Mouse (Mus musculus) CH12.LX (cell line): ENCODE data around the gene Mrpl38. TPM values are rescaled to one million over a fixed set of nuclear protein-coding genes. Genes with fewer than 3 reads are reported as not detected.

Source experiments
- DNase-seq: peaks from one replicate; pipeline ENCODE4 v3.0.0-alpha.2; 2013; ENCODE audit errors: extremely low read depth
- H3K27ac ChIP-seq: 2 replicates; pipeline ENCODE4 v1.5.1; 2012; ENCODE audit warnings: low read depth, mild to moderate bottlenecking, control low read depth, moderate library complexity; ENCODE audit not compliant: insufficient read depth
- H3K27me3 ChIP-seq: replicated peaks from 2 replicates; pipeline ENCODE3; 2012; ENCODE audit warnings: inconsistent platforms
- H3K36me3 ChIP-seq, 2 experiments: replicated peaks in 1 of 2; 2 replicates each; pipeline versions ENCODE3 to v1.6.1; 2012; ENCODE audit warnings: inconsistent platforms in 1 of 2, low read length in 1 of 2, mild to moderate bottlenecking in 1 of 2, mixed read lengths in 1 of 2, moderate library complexity in 1 of 2; ENCODE audit not compliant: control insufficient read depth in 1 of 2, insufficient read depth in 1 of 2
- H3K4me1 ChIP-seq, 2 experiments: 2 replicates each; pipeline ENCODE4 v1.6.1; 2012; ENCODE audit warnings: inconsistent platforms in 1 of 2, moderate library complexity in 1 of 2; ENCODE audit not compliant: insufficient read depth in 2 of 2, control insufficient read depth in 1 of 2
- H3K4me2 ChIP-seq: 2 replicates; pipeline ENCODE4 v1.6.1; 2012; ENCODE audit warnings: low read depth, mild to moderate bottlenecking, control low read depth; ENCODE audit not compliant: poor library complexity, insufficient read depth, severe bottlenecking
- H3K4me3 ChIP-seq, 3 experiments: fragments of 150-350 bp in 1 of 3; sonication (generic) in 1 of 3; replicated peaks in 1 of 3; 2 replicates each; pipeline versions ENCODE3 to v1.5.1; 2011 to 2012; ENCODE audit warnings: low read depth in 2 of 3, low read length in 2 of 3, mild to moderate bottlenecking in 2 of 3, moderate library complexity in 2 of 3, control low read depth in 1 of 3, improper control_type of control experiment in 1 of 3, inconsistent platforms in 1 of 3, mixed read lengths in 1 of 3; ENCODE audit not compliant: poor library complexity in 1 of 3
- H3K79me2 ChIP-seq: replicated peaks from 2 replicates; pipeline ENCODE4 v1.6.1; 2012; ENCODE audit warnings: mild to moderate bottlenecking, moderate library complexity; ENCODE audit not compliant: control insufficient read depth, poor library complexity, insufficient read depth, severe bottlenecking; ENCODE audit errors: extremely low read depth
- H3K9ac ChIP-seq: 2 replicates; pipeline ENCODE4 v1.6.1; 2012; ENCODE audit warnings: low read depth, mild to moderate bottlenecking, control low read depth, moderate library complexity; ENCODE audit not compliant: insufficient read depth
- H3K9me3 ChIP-seq: replicated peaks from 2 replicates; pipeline ENCODE3; 2012; ENCODE audit warnings: low read length, inconsistent platforms, mixed read lengths
- BHLHE40 ChIP-seq: IDR thresholded peaks from 2 replicates; pipeline ENCODE4 v1.6.1; 2011; ENCODE audit warnings: mild to moderate bottlenecking, low read depth, low read length, improper control_type of control experiment
- CHD2 ChIP-seq: IDR thresholded peaks from 2 replicates; pipeline ENCODE4 v1.6.1; 2011; ENCODE audit warnings: low read length, improper control_type of control experiment
- CTCF ChIP-seq, 2 experiments: IDR thresholded peaks in 1 of 2; conservative IDR thresholded peaks in 1 of 2; 2 replicates each; pipeline ENCODE4 v1.5.1; 2011 to 2012; ENCODE audit warnings: low read depth in 2 of 2, low read length in 2 of 2, improper control_type of control experiment in 1 of 2, inconsistent platforms in 1 of 2, mild to moderate bottlenecking in 1 of 2, moderate library complexity in 1 of 2
- ELF1 ChIP-seq: IDR thresholded peaks from 2 replicates; pipeline ENCODE4 v1.6.1; 2014; ENCODE audit warnings: low read depth, mild to moderate bottlenecking, inconsistent platforms, low read length, improper control_type of control experiment
- EP300 ChIP-seq: IDR thresholded peaks from 2 replicates; pipeline ENCODE4 v1.6.1; 2011; ENCODE audit warnings: low read length, improper control_type of control experiment
- ETS1 ChIP-seq: conservative IDR thresholded peaks from 2 replicates; pipeline ENCODE4 v1.6.1; 2012; ENCODE audit warnings: low read depth, mild to moderate bottlenecking, inconsistent platforms, low read length, improper control_type of control experiment, moderate library complexity
- GABPA ChIP-seq: IDR thresholded peaks from 2 replicates; pipeline ENCODE4 v1.6.1; 2012; ENCODE audit warnings: low read depth, low read length, improper control_type of control experiment, inconsistent platforms; ENCODE audit not compliant: insufficient replicate concordance
- HCFC1 ChIP-seq: IDR thresholded peaks from 2 replicates; pipeline ENCODE4 v1.6.1; 2012; ENCODE audit warnings: low read depth, mild to moderate bottlenecking, inconsistent platforms, low read length, improper control_type of control experiment
- IRF4 ChIP-seq: IDR thresholded peaks from 2 replicates; pipeline ENCODE4 v1.6.1; 2014; ENCODE audit warnings: low read depth, mild to moderate bottlenecking, inconsistent platforms, low read length, improper control_type of control experiment
- JUN ChIP-seq: IDR thresholded peaks from 2 replicates; pipeline ENCODE4 v1.6.1; 2011; ENCODE audit warnings: low read depth, mild to moderate bottlenecking, low read length, improper control_type of control experiment, moderate library complexity; ENCODE audit not compliant: insufficient read depth
- KAT2A ChIP-seq: IDR thresholded peaks from 2 replicates; pipeline ENCODE4 v1.6.1; 2012; ENCODE audit warnings: low read length, improper control_type of control experiment, inconsistent platforms; ENCODE audit not compliant: insufficient replicate concordance
- MAFK ChIP-seq: IDR thresholded peaks from 2 replicates; pipeline ENCODE4 v1.6.1; 2011; ENCODE audit warnings: low read length, improper control_type of control experiment; ENCODE audit not compliant: insufficient replicate concordance
- MAX ChIP-seq: IDR thresholded peaks from 2 replicates; pipeline ENCODE4 v1.6.1; 2011; ENCODE audit warnings: low read length, improper control_type of control experiment
- MEF2A ChIP-seq: IDR thresholded peaks from 2 replicates; pipeline ENCODE4 v1.6.1; 2014; ENCODE audit warnings: low read depth, mild to moderate bottlenecking, inconsistent platforms, low read length, improper control_type of control experiment, borderline replicate concordance
- NELFE ChIP-seq: IDR thresholded peaks from 2 replicates; pipeline ENCODE4 v1.6.1; 2011; ENCODE audit warnings: low read depth, low read length, improper control_type of control experiment
- POLR2A ChIP-seq: IDR thresholded peaks from 2 replicates; pipeline ENCODE4 v1.6.1; 2011; ENCODE audit warnings: low read depth, mild to moderate bottlenecking, improper control_type of control experiment, low read length
- POLR2AphosphoS2 ChIP-seq: IDR thresholded peaks from 2 replicates; pipeline ENCODE4 v1.6.1; 2011; ENCODE audit warnings: low read depth, low read length, improper control_type of control experiment
- RAD21 ChIP-seq: IDR thresholded peaks from 2 replicates; pipeline ENCODE4 v1.6.1; 2011; ENCODE audit warnings: low read depth, mild to moderate bottlenecking, low read length, improper control_type of control experiment, moderate library complexity
- SIN3A ChIP-seq: IDR thresholded peaks from 2 replicates; pipeline ENCODE4 v1.6.1; 2012; ENCODE audit warnings: low read length, improper control_type of control experiment, inconsistent platforms
- SMC3 ChIP-seq: IDR thresholded peaks from 2 replicates; pipeline ENCODE4 v1.6.1; 2011; ENCODE audit warnings: low read depth, low read length, improper control_type of control experiment
- USF1 ChIP-seq: IDR thresholded peaks from 2 replicates; pipeline ENCODE4 v1.6.1; 2014; ENCODE audit warnings: low read depth, mild to moderate bottlenecking, inconsistent platforms, low read length, improper control_type of control experiment
- USF2 ChIP-seq: conservative IDR thresholded peaks from 2 replicates; pipeline ENCODE4 v1.6.1; 2011; ENCODE audit warnings: low read depth, low read length, improper control_type of control experiment
- ZMIZ1 ChIP-seq: IDR thresholded peaks from 2 replicates; pipeline ENCODE4 v1.6.1; 2012; ENCODE audit warnings: low read depth, mild to moderate bottlenecking, inconsistent platforms, low read length, improper control_type of control experiment
- ZNF384 ChIP-seq: IDR thresholded peaks from 2 replicates; pipeline ENCODE4 v1.6.1; 2012; ENCODE audit warnings: low read depth, low read length, improper control_type of control experiment, inconsistent platforms
- dilution Hi-C: fragments of 300-500 bp; cut with MboI; formaldehyde crosslinking; loops from 2 replicates; pipeline ENCODE4 v1.14.3; 2020; ENCODE audit warnings: low sequenced_read_pairs; ENCODE audit not compliant: extremely low pct_unique_long_range_greater_than_20kb, extremely low pct_ligation_motif_present
- in situ Hi-C: fragments of 300-500 bp; cut with MboI; formaldehyde crosslinking; loops from 3 replicates; pipeline ENCODE4 v1.14.3; 2019; ENCODE audit warnings: low sequenced_read_pairs, low pct_ligation_motif_present, low pct_unique_long_range_greater_than_20kb, mixed read lengths
- polyA plus RNA-seq: library from polyadenylated mRNA; unstranded; fragments of >175 nt; gene quantifications from 2 replicates; pipeline ENCODE4 v1.2.1, GENCODE M21; 2012; ENCODE audit warnings: low read depth; ENCODE audit not compliant: insufficient read length
- total RNA-seq, 2 experiments: library from RNA; depleted of rRNA; stranded (reverse); fragments of 300-350 nt in 1 of 2; fragments of >200 nt in 1 of 2; gene quantifications; 2 replicates each; pipeline ENCODE4 v1.2.3; 2012 to 2014

The Mrpl38 gene
- total and polyA plus RNA-seq, 3 experiments: 109 to 188 (median 157) TPM

- dilution Hi-C loops: no loop called here
- no peak overlapping the region for H3K4me3 ChIP-seq
- H3K4me2 ChIP-seq: no peak overlapping the region
- H3K9ac ChIP-seq: no peak overlapping the region
- no peak overlapping the region for H3K27ac ChIP-seq
- no peaks in the 10 kb centered on the region for H3K36me3 ChIP-seq
- H3K9me3 ChIP-seq: peaks cover 5% of the 10 kb centered on the region
- TF ChIP-seq ELF1 (no peak), BHLHE40 (no peak), SIN3A (no peak), CHD2 (no peak), USF2 (no peak), ZMIZ1 (no peak), GABPA (no peak), RAD21 (no peak), NELFE (no peak), JUN (no peak), EP300 (no peak), KAT2A (no peak), SMC3 (no peak), MAX (no peak)
- in situ Hi-C loops: no loop called here
- no peaks in the 10 kb centered on the region for H3K79me2 ChIP-seq
- H3K4me1 ChIP-seq: peaks cover 8 to 14% of the 10 kb centered on the region in 2 experiments
- H3K27me3 ChIP-seq: peaks cover 4% of the 10 kb centered on the region
- DNase-seq: no peak
These were observed 38.3 kb downstream of the Mrpl38 start for GRCm38 (mm10) chr11:116100385-116100784.

- no peak overlapping the region for H3K9ac ChIP-seq
- peaks cover 6 to 12% of the 10 kb centered on the region in 2 experiments for H3K4me1 ChIP-seq
- DNase-seq: no peak
- in situ Hi-C loops: no loop called here
- H3K27ac ChIP-seq: no peak overlapping the region
- TF ChIP-seq MEF2A: no peak
- TF ChIP-seq SIN3A: no peak
- TF ChIP-seq IRF4: no peak
- TF ChIP-seq USF1: no peak
- no peak for TF ChIP-seq MAFK
- TF ChIP-seq ETS1: no peak
- no peak for TF ChIP-seq CTCF (conservative IDR thresholded peaks at IDR 0.05 in 1 of 2, IDR thresholded peaks at IDR 0.05 in 1 of 2; ENCODE audit: low read depth in 2 of 2, low read length in 2 of 2)
- no peak for TF ChIP-seq KAT2A
- TF ChIP-seq GABPA: no peak
- TF ChIP-seq HCFC1: no peak
- no peak for TF ChIP-seq ZNF384
- TF ChIP-seq POLR2AphosphoS2: no peak
- no peak for TF ChIP-seq POLR2A
- TF ChIP-seq, all 38 proteins: peak for 0
- dilution Hi-C loops: no loop called here
- Histone ChIP-seq H3K36me3 (no peaks in the 10 kb centered on the region), H3K27me3 (peaks cover 4% of the 10 kb centered on the region), H3K4me2 (no peak overlapping the region), H3K9me3 (peaks cover 5% of the 10 kb centered on the region), H3K4me3 (no peak overlapping the region), H3K79me2 (no peaks in the 10 kb centered on the region)
These were observed 39.2 kb downstream of the Mrpl38 start for GRCm38 (mm10) chr11:116099462-116099861.
